Mouse (Mus musculus) c-Kit-positive CD71-positive TER-119-positive erythroid progenitor cells, embryonic 14.5 days (primary cell): Measurements from ENCODE around the gene Fgd3.
A peak's percentile ranks its signal among the peaks of the same experiment; 100 is the strongest.

Experiments
- DNase-seq: peaks from one replicate; pipeline ENCODE4 v3.0.0-alpha.2; 2013; ENCODE audit warnings: low spot score

The Fgd3 gene

DNA sequence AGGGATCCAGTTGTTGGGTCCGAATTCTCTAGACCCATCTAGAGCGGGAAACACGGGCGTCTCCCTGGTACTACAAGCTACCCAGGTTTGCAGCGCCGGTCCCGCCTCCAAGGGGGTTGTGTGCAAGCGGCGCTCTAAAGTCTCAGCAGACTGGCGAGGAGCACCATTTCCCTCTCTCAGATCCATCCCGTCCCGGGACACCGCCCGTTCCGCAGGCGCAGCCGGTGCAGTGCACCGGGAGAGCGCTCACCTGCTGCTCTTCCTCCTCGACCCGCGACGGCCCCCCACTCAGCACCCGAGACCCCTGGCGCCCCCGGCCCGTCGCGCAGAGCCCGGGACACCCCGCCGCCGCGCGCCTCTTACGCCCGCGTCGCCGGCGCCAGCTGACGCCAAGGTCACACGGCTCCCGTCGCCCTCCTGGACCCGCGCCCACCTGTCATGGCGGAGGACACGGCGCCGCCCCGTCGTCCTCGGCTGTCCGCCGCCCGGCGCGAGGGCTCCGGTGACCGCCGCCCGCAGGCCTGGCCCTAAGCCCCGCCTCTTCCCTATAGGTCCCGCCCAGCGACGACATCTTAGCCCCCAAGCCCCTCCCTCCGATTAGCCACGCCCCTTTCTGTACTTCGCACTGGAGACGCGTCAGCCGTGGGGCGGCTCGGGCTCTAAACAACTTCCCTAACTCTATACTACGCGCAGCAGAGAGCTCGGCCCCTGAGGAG is 104.4 kb downstream of the Fgd3 start, which contains the start of gene Card19:
Gene Card19 (minus strand): TSS at position 534 of the 716 bp plus-strand sequence.
- peak; percentile 94 for DNase-seq

GRCm38 (mm10) chr13:49215128-49215503 is 105.0 kb downstream of the Fgd3 start:
- no peak for DNase-seq

DNA sequence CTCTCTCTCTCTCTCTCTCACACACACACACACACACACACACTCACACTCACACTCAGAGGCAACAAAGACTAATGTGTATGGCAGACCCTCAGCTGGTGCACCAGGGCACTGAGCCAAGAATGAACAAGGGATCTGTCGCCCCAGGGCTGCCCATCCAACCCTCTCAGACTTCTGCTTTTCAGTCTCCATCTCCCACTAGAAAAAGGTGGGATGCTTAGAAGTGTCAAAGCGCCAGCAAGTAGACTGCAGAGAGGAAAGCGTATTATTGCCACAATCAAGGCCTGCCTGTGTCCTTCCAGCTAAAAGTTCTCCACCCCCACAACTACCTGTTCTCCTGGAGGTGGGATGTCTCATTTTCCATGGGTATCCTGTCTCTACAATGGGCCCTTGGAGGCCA is 105.7 kb downstream of the Fgd3 start:
- DNase-seq, result no peak

- DNase-seq, result no peak
Measured at GRCm38 (mm10) chr13:49213531-49213932, 106.6 kb downstream of the Fgd3 start.

GRCm38 (mm10) chr13:49212711-49213500 is 107.2 kb downstream of the Fgd3 start:
- no peak for DNase-seq
